Mouse (Mus musculus) retina, adult 2 months (tissue): ENCODE results near the gene Cep55.
A peak's percentile ranks its signal among the peaks of the same experiment; 100 is the strongest.

Experiments used
- DNase-seq: peaks from one replicate; pipeline ENCODE4 v3.0.0-alpha.2; 2012; ENCODE audit warnings: low read depth, low spot score

The Cep55 gene

GRCm38 (mm10) chr19:38043281-38043981 lies 11.4 kb upstream of the Cep55 start, which contains the start of gene Myof:
Myof (minus strand) TSS chr19:38043577.
- DNase-seq: no peak

- no peak for DNase-seq
Measured at GRCm38 (mm10) chr19:38045198-38045597, 9.6 kb upstream of the Cep55 start.

- DNase-seq: no peak
Measured at GRCm38 (mm10) chr19:38049686-38050085, 5.1 kb upstream of the Cep55 start.

GRCm38 (mm10) chr19:38053227-38054041 lies 1.4 kb upstream of the Cep55 start:
- no peak for DNase-seq

GRCm38 (mm10) chr19:38054149-38054719 lies 577 bp upstream of the Cep55 start:
- DNase-seq: no peak

- DNase-seq: no peak
Measured at GRCm38 (mm10) chr19:38055798-38056197, 987 bp downstream of the Cep55 start.

GRCm38 (mm10) chr19:38056276-38056675 lies 1.5 kb downstream of the Cep55 start:
- DNase-seq: no peak

- DNase-seq: no peak
Measured at GRCm38 (mm10) chr19:38056931-38057330, 2.1 kb downstream of the Cep55 start.

GRCm38 (mm10) chr19:38063201-38063600 lies 8.4 kb downstream of the Cep55 start:
- DNase-seq: no peak

GRCm38 (mm10) chr19:38064051-38064450 lies 9.2 kb downstream of the Cep55 start:
- DNase-seq: no peak

GRCm38 (mm10) chr19:38073226-38073625 lies 18.4 kb downstream of the Cep55 start:
- DNase-seq: no peak

GRCm38 (mm10) chr19:38075051-38075450 lies 20.2 kb downstream of the Cep55 start:
- no peak for DNase-seq

GRCm38 (mm10) chr19:38076251-38076650 lies 21.4 kb downstream of the Cep55 start:
- no peak for DNase-seq

- DNase-seq: no peak
Measured at GRCm38 (mm10) chr19:38077851-38078540, 23.2 kb downstream of the Cep55 start.

- no peak for DNase-seq
Measured at GRCm38 (mm10) chr19:38081361-38081760, 26.6 kb downstream of the Cep55 start.

- no peak for DNase-seq
Measured at GRCm38 (mm10) chr19:38082931-38083525, 28.2 kb downstream of the Cep55 start.

GRCm38 (mm10) chr19:38085841-38086240 lies 31.0 kb downstream of the Cep55 start:
- DNase-seq: no peak

GRCm38 (mm10) chr19:38086948-38087551 lies 32.2 kb downstream of the Cep55 start:
- peak; percentile 37 for DNase-seq

- DNase-seq: no peak
Measured at GRCm38 (mm10) chr19:38089358-38089757, 34.5 kb downstream of the Cep55 start.

- DNase-seq: no peak
Measured at GRCm38 (mm10) chr19:38091512-38091985, 36.7 kb downstream of the Cep55 start.

GRCm38 (mm10) chr19:38096231-38096630 lies 41.4 kb downstream of the Cep55 start:
- no peak for DNase-seq
